Mouse (Mus musculus): ENCODE data around the gene Klhl29.
A peak's percentile ranks its signal among the peaks of the same experiment; 100 is the strongest.
"Not testable (repeated sequence)": the region's sequence is repeated elsewhere in the genome, so short reads cannot be mapped to it uniquely, and the experiment has no call there.

The Klhl29 gene

GRCm38 (mm10) chr12:5358497-5358896 is 17.0 kb downstream of the Klhl29 start:
- no peak for DNase-seq (ENCODE audit: low read depth)

GRCm38 (mm10) chr12:5353416-5353815 is 22.1 kb downstream of the Klhl29 start:
- no peak for DNase-seq (ENCODE audit: low read depth)

GRCm38 (mm10) chr12:5352771-5353170 is 22.7 kb downstream of the Klhl29 start:
- DNase-seq (ENCODE audit: low read depth), result no peak

GRCm38 (mm10) chr12:5350491-5351285 is 24.8 kb downstream of the Klhl29 start:
- DNase-seq (ENCODE audit: low read depth), result peak; percentile 74

- DNase-seq (ENCODE audit: low read depth), result peak; percentile 24
Measured at GRCm38 (mm10) chr12:5345088-5345487, 30.4 kb downstream of the Klhl29 start.

- not testable (repeated sequence) for DNase-seq (ENCODE audit: low read depth)
Measured at GRCm38 (mm10) chr12:5344457-5344856, 31.0 kb downstream of the Klhl29 start.

- DNase-seq (ENCODE audit: low read depth), result no peak
Measured at GRCm38 (mm10) chr12:5340151-5340603, 35.3 kb downstream of the Klhl29 start.

- DNase-seq (ENCODE audit: low read depth), result no peak
Measured at GRCm38 (mm10) chr12:5336927-5337712, 38.4 kb downstream of the Klhl29 start.

- no peak for DNase-seq (ENCODE audit: low read depth)
Measured at GRCm38 (mm10) chr12:5336331-5336730, 39.2 kb downstream of the Klhl29 start.

- DNase-seq (ENCODE audit: low read depth), result no peak
Measured at GRCm38 (mm10) chr12:5334956-5335355, 40.5 kb downstream of the Klhl29 start.

- DNase-seq (ENCODE audit: low read depth), result no peak
Measured at GRCm38 (mm10) chr12:5334175-5334574, 41.3 kb downstream of the Klhl29 start.

GRCm38 (mm10) chr12:5331810-5332484 is 43.5 kb downstream of the Klhl29 start:
- no peak for DNase-seq (ENCODE audit: low read depth)

- DNase-seq (ENCODE audit: low read depth), result no peak
Measured at GRCm38 (mm10) chr12:5330496-5331070, 44.9 kb downstream of the Klhl29 start.

- DNase-seq (ENCODE audit: low read depth), result no peak
Measured at GRCm38 (mm10) chr12:5322444-5323087, 52.9 kb downstream of the Klhl29 start.

- DNase-seq (ENCODE audit: low read depth), result no peak
Measured at GRCm38 (mm10) chr12:5321017-5321416, 54.5 kb downstream of the Klhl29 start.

GRCm38 (mm10) chr12:5319359-5319973 is 56.0 kb downstream of the Klhl29 start:
- no peak for DNase-seq (ENCODE audit: low read depth)

- no peak for DNase-seq (ENCODE audit: low read depth)
Measured at GRCm38 (mm10) chr12:5316029-5316567, 59.4 kb downstream of the Klhl29 start.

- peak; percentile 67 for DNase-seq (ENCODE audit: low read depth)
Measured at GRCm38 (mm10) chr12:5307923-5308322, 67.6 kb downstream of the Klhl29 start.

- no peak for DNase-seq (ENCODE audit: low read depth)
Measured at GRCm38 (mm10) chr12:5305466-5305865, 70.0 kb downstream of the Klhl29 start.

- no peak for DNase-seq (ENCODE audit: low read depth)
Measured at GRCm38 (mm10) chr12:5303912-5304311, 71.6 kb downstream of the Klhl29 start.

GRCm38 (mm10) chr12:5303100-5303499 is 72.4 kb downstream of the Klhl29 start:
- DNase-seq (ENCODE audit: low read depth), result no peak
